Mouse (Mus musculus): ENCODE data around the gene Nxn.

Gene Nxn

DNA sequence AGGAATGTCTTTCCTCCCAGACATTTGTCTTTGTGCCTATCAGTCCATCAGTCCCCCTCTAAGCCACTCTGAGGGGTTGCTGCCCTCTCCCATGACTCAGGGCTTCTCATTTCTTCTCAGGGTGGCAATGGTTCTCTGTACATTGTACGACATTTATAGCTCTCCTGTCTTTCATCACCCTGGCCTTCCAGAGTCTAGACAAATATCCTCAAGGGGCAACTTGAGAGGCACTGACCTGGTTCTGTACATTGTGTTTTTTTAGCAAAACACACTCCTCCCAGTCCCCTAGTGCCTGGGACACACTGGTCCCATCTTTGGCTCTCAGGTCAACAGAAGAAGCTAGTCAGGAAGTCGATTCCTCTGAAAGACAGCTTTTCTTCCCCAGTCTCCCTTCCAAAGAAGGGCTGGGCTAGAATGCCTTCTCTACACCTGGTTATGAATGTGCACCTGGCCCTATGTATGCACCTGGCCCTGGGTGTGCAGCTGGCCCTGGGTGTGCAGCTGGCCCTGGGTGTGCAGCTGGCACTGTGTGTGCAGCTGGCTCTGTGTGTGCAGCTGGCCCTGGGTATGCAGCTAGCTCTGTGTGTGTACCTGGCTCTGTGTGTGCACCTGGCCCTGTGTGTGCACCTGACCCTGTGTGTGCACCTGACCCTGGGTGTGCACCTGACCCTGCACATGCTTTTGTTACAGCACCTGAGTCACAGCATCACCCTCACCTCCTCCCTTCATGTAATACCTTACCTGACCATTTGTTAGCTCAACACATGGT lies 70.2 kb downstream of the Nxn start:
- DNase-seq (ENCODE audit: low spot score in 2 of 2) = no peak

DNA sequence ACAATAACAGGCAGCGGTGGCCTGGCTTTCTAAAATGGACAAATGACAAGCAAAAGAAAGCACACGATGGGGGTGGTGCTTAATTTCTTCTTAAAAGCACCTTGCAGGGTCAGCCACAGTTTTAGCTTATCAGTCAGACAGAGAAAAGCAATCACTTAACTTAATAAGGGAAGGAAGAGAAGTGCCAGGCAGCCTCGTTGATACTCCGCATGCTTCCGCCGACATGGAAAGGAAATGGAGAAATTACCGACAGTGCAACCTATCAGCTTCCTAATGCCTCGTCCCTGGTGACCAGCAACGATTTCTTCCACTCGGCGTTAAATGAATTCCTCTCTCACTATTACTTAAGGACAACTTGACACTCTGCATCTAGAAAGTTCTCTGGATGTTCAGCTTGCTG lies 70.9 kb downstream of the Nxn start:
- no peak for DNase-seq (ENCODE audit: low spot score in 2 of 2)

DNA sequence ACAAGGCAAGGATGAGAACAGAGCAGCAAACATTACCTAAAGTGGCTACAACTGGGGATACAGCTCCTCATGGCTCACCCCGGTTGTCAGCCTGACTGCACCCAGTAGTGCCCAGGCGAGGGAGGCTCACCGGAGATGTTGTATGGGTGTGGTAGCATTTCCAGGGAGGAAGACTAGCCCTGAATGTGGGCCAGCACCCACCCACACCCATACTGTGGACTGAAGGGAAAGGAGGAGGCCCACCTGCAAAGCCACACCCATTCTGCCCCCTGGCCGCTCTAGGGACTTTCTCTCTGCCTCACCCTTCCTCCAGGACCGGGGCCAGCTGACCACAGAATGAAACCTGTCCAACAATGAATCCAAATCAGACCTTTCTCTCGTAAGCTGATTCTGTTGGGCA lies 72.3 kb downstream of the Nxn start:
- no peak for DNase-seq (ENCODE audit: low spot score in 2 of 2)

DNA sequence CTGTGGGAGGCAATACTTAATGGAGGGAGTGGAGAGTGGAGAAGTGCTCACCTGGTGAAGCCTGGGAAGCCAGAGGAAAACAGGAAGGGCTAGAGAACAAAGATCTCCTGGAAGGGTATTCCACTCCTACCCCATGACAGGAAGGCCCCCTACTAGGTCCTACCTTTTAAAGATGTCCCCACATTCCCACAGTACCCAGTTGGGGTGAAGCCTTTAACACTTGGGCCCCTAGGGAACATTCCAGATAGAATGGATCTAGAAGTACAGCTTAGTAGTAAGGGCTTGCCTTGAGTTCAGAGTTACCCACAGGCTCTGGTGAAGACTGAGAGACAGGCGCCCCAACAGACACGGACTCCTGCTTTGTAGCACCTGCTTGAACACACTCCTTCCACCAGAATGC lies 72.9 kb downstream of the Nxn start:
- DNase-seq (ENCODE audit: low spot score in 2 of 2) = no peak

DNA sequence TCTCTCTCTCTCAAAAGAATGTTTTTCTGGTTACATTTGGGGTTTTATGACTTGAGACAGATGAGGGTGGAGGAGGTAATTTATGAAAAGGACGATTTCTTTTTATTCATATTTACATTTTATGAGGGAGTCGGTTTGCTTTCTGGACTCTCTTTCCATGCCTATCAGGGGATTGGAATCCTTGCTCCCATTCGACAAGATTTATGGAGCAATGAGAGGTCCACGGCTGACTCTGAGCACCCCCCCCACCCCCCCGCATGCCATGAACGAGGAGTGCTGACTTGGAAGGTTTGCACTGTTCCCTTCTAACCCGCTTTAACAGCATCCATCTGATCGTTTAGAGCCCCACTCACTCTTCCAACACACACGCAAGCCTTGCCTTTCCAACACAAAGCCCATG lies 74.1 kb downstream of the Nxn start:
- DNase-seq (ENCODE audit: low spot score in 2 of 2) = no peak

DNA sequence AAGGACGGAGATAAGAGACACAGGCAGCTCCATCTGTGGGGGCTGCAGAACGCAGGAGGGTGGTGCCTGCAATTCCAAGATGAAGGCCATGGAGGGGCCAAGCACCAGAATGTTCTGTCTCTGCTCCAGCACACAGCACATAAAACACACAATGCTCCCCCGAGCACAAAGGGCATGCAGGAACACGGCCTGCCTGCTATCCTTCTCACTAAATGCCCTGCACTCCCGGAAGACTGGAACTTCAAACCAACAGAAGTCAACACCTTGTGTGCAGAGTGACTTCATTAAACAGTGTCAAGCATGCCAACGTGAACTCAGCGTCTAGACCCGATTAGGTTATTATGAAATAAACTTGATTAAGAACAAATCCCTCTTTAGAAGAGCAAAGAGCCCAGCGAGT lies 74.7 kb downstream of the Nxn start:
- no peak for DNase-seq (ENCODE audit: low spot score in 2 of 2)

DNA sequence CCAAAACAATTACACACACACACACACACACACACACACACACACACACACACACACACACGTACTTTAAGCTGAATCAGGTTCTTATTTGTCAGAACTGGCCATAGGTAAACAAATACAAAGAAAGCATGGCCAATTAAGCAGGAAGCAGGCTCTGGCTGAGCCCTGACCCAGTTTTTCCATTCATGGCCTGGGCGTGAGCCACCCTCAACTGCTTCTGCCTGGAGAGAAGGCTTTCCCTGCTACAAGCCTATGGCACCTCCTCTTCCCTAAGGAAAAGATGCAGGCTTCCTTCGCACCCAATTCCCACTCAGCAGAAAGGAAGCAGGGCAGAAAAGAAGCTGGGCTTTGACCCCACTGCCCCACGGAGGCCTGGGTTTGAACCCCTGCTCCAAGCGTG lies 76.0 kb downstream of the Nxn start:
- DNase-seq (ENCODE audit: low spot score in 2 of 2) = no peak

DNA sequence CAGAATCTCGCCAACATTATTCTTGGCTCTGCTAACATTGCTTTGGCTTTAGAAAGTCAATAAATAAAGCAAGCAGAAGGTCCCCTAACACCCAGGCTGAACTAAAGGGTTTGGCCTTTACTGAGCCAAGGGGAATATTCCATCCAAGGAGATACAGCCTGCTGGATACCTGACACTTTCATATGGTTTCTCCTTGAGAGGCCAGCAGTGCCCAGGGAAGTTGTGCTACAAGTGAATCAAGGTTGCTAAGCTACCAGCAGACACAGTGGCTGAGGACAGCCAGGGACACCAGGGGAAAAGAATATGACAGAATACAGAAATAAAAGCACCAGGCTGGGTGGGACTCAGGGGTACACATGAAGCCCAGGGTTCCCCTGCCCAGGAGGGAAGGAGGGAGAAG lies 76.9 kb downstream of the Nxn start:
- no peak for DNase-seq (ENCODE audit: low spot score in 2 of 2)

DNA sequence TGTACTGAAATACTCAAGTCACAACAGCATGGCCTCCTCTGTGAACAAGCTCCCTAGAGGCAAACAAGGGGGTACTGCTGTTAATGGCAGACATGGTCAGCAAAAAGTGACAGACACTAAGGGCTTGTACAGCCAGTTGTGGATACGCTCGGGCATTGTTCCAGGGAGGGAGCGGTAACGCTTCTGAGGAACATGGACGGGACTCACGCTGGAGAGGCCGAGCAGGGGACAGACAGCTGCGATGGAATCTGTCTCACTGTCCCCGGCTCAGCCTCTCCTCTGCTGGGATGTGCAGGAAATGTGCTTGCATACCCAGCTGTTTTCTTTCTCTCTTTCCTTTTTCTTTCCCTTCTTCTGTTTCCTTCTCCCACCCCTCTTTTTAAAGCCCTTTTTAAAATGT lies 78.5 kb downstream of the Nxn start:
- DNase-seq (ENCODE audit: low spot score in 2 of 2) = no peak

DNA sequence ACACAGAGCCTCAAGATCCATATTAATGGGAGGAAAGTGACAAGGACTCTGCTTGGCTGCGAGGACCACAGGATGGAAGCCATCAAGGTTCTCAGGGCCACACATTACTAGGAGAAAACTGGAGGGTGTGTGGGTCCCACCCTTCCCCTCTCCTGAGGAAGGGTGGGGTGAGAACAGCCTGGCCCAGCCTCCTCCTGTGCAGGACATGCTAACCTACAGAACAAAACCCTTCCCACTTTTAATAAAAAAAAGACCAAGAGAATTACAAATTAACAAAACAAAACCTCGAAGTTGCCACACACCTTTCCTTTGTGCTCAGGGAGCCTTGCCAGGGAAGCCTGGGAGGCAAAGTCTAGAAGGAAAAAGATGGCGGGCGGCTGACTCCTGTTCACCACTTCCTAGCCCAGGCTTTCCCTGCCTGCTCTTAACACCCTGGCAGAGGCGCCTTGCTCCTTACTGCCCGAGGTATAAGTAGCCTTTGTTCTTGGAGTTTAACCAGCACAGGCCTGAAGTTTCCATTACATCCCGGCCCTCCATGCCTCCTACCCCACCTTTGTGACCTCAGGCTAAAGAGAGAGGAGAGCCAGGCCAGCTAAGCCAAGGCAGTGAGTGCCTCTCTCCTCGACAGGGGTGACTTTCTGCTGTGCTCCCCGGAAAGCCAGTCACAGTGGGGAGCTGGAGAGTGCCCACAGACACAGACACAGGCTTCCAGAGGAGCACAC lies 79.1 kb downstream of the Nxn start:
- DNase-seq (ENCODE audit: low spot score in 2 of 2) = no peak

DNA sequence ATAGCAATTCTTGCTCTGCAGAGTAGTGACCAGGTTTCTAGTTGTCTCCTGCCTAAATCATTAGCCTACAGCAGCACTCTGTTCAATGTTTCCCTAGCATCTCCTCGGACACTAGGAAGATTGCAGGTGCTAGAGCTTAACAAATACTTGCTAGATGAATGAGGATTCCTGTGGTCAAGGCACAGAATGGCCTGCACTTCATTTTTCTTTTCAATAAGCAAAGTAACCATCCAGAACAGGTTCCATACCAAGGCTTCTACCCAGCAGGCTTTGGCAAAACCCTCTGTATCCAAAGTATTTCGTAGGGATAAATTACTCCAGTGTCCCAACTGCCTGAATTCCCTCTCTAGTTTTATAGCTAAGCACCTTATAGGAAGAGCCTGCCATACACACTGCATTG lies 81.0 kb downstream of the Nxn start:
- no peak for DNase-seq (ENCODE audit: low spot score in 2 of 2)

DNA sequence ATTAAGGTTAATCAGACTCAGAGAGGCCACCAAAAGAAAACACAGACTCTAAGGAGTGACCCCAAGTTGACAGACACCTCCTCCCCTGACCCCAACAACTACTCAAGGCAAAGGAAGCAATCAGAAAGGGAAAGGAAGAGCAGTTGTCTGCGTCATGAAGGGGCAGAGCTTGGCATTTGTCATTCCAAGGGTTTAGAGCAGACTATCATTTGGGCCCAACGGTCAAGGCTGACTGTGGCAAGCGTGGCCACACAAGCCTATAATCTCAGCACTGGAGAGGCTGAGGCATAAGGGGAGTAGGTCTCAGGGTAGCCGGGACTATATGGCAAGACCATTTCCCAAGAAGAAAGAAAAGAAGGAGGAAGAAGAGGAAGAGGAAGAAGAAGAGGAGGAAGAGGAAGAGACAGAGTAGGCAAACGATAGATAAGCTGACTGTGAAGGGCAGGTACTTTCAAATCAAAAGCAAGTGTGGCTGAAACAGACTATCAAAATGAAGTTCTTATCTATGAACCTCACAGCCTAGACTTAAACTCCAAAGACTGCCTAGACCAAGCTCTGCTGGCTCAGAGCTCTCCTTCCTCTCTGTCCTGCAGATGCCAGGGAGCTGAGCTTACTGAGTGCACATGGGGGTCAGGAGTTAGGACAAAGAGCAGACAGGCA lies 83.0 kb downstream of the Nxn start:
- no peak for DNase-seq (ENCODE audit: low spot score in 2 of 2)

DNA sequence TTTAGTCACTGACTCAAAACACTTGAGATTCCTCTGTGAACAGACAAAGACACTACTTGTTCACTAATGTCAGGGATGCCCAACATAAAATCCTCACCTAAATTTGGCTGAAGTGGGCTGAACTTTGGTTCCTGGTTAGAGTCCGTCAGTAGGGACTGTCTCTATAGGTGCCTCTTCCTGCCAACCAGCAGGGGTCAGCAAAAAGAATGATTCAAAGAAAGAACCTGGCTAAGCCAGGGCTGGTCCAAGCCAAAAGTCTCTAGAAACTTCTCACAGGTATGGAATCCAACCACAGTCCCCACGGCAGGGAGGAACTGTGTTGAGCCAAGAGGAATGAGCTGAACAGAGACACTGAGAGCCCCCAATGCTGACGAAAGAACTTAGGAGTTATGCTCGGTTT lies 84.2 kb downstream of the Nxn start:
- DNase-seq (ENCODE audit: low spot score in 2 of 2) = no peak

DNA sequence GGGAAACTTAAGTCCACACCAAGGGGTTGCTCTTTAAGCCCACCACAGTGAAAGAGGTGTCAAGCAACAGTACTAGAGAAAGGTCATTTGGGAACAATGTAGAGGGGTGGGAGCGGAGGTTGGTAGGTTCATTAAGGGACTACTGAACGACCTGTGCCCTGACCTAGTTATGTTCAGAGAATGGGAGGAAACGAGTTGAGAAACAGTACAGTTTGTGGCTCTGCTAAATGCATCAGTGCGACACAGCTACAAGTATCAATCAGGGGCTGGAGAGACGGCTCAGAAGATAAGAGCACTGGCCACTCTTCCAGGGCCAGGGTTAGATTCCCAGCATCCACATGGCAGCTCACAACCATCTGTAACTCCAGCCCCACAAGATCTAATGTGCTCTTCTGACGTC lies 84.8 kb downstream of the Nxn start:
- no peak for DNase-seq (ENCODE audit: low spot score in 2 of 2)

DNA sequence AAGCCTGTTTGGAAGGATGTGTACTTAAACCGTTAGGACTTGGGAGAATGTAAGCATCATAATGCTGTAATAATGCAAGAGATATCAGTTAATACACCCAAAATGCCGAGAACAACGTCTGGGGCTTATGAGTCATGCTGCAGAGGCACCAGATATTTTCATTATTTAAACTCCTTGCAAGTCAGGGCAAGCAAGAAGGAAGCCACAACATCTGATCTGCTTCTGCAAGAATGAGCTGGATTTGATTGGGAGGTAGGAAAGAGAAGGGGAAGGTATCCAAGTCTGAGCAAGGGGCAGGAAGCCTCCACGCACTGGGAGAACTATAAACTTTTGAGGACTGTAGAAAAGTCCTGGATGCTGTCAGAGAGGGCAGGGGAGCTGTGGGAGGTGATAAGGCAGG lies 86.1 kb downstream of the Nxn start:
- no peak for DNase-seq (ENCODE audit: low spot score in 2 of 2)

DNA sequence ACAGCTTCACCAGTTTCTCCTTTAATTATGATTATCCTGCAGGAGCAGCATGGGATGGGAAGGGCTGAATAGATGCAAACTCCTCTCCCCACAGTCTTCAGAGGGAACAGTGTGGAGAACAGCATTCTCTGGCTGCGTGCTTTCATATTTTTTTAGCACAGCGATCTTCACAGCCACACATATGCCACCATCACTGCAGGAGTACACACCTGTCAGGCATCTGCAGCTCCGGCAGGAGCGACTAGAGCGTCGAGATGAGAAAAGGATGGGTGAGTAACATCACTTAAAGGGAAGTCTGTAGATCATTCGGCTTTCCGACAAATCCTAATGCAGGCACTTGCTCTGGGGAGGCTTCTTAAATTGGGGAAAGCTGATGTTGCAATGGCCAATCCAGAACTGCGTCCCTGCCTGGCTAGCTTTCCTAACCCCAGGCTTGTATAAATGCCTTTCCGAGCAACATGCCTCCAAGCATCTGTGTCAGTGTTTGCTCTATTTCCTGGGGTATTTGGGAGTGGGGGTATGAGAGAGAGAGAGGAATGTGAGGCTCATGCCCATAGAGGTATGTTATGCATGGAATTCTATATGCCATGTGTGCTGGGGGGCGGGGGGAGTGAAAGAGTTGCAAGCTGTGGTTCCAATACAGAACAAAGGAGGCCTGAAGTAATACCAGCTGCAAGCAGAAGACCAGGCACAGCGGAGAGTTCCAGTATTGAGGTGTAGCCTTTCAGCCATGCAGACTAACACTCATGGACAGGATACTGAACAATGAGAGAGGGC lies 87.5 kb downstream of the Nxn start:
- no peak for DNase-seq (ENCODE audit: low spot score in 2 of 2)

DNA sequence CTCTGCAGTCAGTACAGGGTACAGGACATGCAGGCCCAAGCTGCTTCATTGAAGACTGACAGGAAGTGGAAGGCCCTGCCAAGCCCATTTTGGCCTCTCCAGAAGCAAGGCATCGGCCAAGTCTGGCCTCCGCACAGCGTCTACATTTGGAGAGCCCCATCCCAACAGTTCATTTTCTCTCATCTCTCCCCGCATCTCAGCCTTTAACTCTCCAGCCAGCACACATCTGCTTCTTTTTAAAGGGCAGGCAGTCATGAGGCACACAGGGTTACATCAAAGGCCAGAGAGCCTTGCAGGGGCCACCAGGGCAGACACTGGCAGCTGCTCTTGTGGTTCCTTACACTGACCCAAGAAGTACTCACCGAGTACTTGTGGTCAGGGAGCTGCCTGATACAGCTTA lies 89.1 kb downstream of the Nxn start:
- no peak for DNase-seq (ENCODE audit: low spot score in 2 of 2)

DNA sequence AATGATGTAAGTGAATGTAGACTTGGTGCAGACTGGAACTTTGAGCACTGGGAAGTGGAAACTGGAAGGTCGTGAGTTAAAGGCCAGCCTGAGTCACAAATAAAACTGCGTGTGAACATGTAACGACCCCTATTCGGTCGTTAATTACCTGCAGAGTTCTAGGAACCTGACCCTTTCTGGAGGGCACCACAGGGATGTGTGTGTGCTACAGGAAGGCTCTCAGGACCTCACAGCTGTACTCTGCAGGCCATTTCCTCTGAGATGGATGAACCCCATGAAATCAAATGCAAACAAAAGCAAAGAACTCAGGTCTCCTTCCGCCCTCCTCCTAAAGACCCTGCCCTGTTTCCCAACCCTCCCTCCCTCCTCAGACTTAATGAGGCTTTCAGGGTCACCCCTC lies 89.9 kb downstream of the Nxn start:
- no peak for DNase-seq (ENCODE audit: low spot score in 2 of 2)

DNA sequence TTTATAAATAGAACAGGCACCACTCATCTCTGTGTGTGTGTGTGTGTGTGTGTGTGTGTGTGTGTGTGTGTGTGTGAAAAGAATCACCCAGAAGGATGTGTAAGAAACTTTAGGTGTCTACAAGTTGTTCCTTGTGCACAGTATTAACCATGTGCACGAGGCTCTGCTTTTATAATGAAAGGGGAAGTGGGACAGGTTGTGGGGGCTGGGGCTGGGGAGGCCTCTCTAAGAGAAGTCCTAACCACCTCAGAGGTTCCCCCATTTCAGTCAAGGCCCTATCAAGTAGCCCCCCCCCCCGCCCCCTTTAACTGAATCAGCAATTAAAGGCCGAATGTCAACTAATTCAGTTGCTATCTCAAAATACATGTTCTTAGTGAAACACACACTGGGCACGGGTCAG lies 92.2 kb downstream of the Nxn start:
- DNase-seq (ENCODE audit: low spot score in 2 of 2) = no peak

DNA sequence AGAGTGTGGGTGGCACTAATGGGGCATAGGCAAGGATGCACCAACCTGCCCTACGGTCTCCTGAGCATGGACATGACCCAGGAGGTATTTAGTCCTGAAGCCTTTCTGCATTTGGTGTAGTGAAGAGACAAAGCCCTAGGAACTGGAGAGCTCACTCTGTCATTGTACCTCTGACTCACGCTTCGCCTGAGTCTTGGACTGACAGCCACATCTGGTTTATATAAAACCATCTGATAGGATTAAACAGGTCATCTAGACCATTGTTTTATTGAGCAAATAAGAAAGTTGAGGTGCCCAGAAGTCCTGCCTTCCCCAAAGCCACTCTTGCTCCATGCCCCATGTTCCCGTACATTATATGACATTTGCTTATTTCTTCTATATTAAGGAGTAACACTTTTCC lies 93.4 kb downstream of the Nxn start:
- DNase-seq (ENCODE audit: low spot score in 2 of 2) = no peak

DNA sequence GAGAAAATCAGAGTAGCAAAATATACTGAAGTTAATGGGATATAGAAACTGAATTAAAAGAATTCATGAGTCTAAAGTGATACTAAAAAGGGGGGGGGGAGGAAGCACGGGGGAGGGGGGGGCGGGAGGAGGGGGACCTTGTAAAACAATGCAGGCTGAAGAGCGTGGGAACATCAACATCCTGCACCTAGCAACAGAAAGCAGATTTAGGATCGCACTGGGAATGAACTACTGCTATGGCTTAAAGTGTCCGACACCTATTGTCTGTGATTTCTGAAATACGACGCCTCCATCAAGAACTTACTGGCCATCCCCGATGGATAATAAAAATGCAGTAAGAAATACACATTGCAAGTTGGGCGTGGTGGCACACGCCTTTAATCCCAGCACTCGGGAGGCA lies 95.6 kb downstream of the Nxn start:
- DNase-seq (ENCODE audit: low spot score in 2 of 2) = no peak

DNA sequence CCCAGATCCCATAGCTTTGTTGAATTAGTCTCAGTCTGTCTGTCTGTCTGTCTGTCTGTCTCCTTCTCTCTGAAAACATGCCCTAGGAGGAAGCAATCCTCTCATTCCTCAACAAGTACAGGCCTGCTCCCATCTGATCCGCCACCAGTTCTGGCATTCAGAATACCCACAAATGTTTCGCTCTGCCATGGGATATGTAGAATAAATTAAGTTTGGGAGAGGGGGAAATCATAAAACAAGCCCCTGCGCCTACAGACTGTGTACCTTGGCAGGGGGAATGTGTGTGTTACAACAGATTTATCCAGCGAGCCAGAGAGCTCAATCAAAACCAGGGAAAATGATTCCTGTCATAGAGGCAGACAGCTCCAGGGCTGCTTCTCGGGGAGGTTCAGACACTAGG lies 98.1 kb downstream of the Nxn start:
- DNase-seq (ENCODE audit: low spot score in 2 of 2) = no peak

Data from spleen, postnatal 10 days (tissue).